12 mouse cellular contexts compared by ENCODE assay signal in the genomic region with DNA sequence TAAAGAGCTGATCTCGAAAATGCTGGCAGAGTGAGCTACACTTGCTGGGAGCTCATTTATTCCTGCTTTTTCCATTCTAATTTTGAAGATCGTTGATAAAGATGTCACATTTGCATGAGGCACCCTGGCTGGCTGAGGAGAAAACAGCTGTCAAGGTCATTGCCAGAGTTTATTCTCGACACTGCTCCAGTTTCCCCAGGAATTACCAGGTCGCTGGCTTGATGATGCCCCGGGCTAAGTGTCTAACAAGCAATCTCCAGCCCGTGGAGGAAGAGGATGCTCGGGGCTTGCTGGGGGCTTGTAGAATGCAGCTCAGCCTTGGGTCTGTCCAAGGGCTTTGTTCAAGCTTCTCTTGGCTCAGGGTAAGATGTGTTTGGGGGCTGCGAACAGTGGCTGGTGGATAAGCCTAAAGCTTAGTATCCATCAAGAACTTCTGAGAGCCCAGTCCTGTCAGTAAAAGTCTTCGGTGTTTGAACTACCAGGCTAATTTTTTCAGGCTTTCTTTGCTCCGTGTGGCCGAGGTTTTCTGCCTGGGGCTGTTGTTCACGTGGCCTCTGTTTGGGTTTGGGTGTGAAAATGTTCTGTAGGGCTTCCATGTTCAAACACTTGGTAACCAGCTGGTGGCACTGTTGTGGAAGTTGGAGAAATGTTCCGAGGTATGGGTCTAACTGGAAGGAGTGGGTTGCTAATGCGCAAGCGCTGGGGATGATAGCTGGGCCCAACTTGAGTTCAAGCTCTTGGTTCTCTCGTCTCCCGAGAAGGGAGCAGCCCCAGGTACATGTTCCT. TPM values are rescaled to one million over a fixed set of nuclear protein-coding genes. Genes with fewer than 3 reads are reported as not detected.
DNase-seq lines count a peak whose midpoint lies in the region; ATAC-seq and TF ChIP-seq lines count a peak whose summit lies in the region.
"Had no signal": no experiment of that assay in that cellular context is flagged by ENCODE, and none has a peak within 500 bp of the region (broad histone marks: within the 10 kb centered on the region; RNA-seq: fewer than 3 reads in every experiment).

No protein-coding gene starts in this region.

- no peaks in the 10 kb centered on the region for H3K36me3 ChIP-seq in kidney, postnatal 0 days (ENCODE audit: insufficient read depth, low read length)
- H3K36me3 ChIP-seq in kidney, embryonic 16.5 days (ENCODE audit: insufficient read depth, low read length) = no peaks in the 10 kb centered on the region
- H3K36me3 ChIP-seq in testis, adult 2 months (ENCODE audit: control insufficient read depth, insufficient read depth, low read length) = no peaks in the 10 kb centered on the region

- no peaks in the 10 kb centered on the region for H3K27me3 ChIP-seq in kidney, postnatal 0 days (ENCODE audit: insufficient read depth, low read length)
- no peaks in the 10 kb centered on the region for H3K27me3 ChIP-seq in kidney, embryonic 16.5 days (ENCODE audit: insufficient read depth, low read length)
- no peaks in the 10 kb centered on the region for H3K27me3 ChIP-seq in testis, adult 2 months (ENCODE audit: control insufficient read depth, insufficient read depth, low read length)
- H3K27me3 ChIP-seq: Patski had no signal

- no peak for TF ChIP-seq POLR2A in testis, adult 2 months (IDR thresholded peaks at IDR 0.05; ENCODE audit: control insufficient read depth, low read depth, low read length)

- H3K27ac ChIP-seq in kidney, postnatal 0 days = 0 out of 2 replicates have a peak overlapping the region, but pooled peaks have one; percentile 15
- H3K27ac ChIP-seq in kidney, embryonic 16.5 days (ENCODE audit: low read length) = no peak overlapping the region
- H3K27ac ChIP-seq in testis, adult 2 months (ENCODE audit: control insufficient read depth, insufficient read depth, low read depth, low read length) = 0 out of 2 replicates have a peak overlapping the region, but pooled peaks have one; percentile 6

- H3K9me3 ChIP-seq in kidney, postnatal 0 days (replicated peaks; ENCODE audit: low read length) = no peaks in the 10 kb centered on the region
- H3K9me3 ChIP-seq in kidney, embryonic 16.5 days (ENCODE audit: low read length) = no peaks in the 10 kb centered on the region

- H3K4me2 ChIP-seq in kidney, postnatal 0 days (ENCODE audit: low read length) = no peak overlapping the region
- no peak overlapping the region for H3K4me2 ChIP-seq in kidney, embryonic 16.5 days (replicated peaks; ENCODE audit: low read depth, low read length)
- H3K4me2 ChIP-seq: lung, embryonic 14.5 days had no signal

- WGBS in kidney, postnatal 0 days = 67% methylated on average over 17 of the region's 17 CpGs
- 61% methylated on average over 17 of the region's 17 CpGs for WGBS in kidney, embryonic 16.5 days

- H3K9ac ChIP-seq in kidney, postnatal 0 days (ENCODE audit: low read depth, low read length) = no peak overlapping the region
- no peak overlapping the region; the same call in 1 of the 2 replicates for H3K9ac ChIP-seq in kidney, embryonic 16.5 days (replicated peaks; ENCODE audit: low read length)
- H3K9ac ChIP-seq: lung, embryonic 14.5 days had no signal

- TF ChIP-seq CTCF in kidney, postnatal 0 days (IDR thresholded peaks at IDR 0.05; ENCODE audit: low read depth) = peak; percentile 42; the same call in 1 of the 2 replicates
- no peak for TF ChIP-seq CTCF in testis, adult 2 months (IDR thresholded peaks at IDR 0.05; ENCODE audit: control insufficient read depth, insufficient read depth, insufficient replicate concordance, low read depth, low read length)

- no peak overlapping the region for H3K4me3 ChIP-seq in kidney, postnatal 0 days (replicated peaks; ENCODE audit: low read depth, low read length)
- no peak overlapping the region for H3K4me3 ChIP-seq in kidney, embryonic 16.5 days (ENCODE audit: low read length)
- H3K4me3 ChIP-seq in testis, adult 2 months (ENCODE audit: control insufficient read depth, low read depth, low read length) = no peak overlapping the region

- H3K4me1 ChIP-seq in kidney, postnatal 0 days (replicated peaks; ENCODE audit: insufficient read depth, low read length) = peaks cover 9% of the 10 kb centered on the region; the same call in 1 of the 2 replicates
- H3K4me1 ChIP-seq in kidney, embryonic 16.5 days (ENCODE audit: insufficient read depth, low read length) = peaks cover 41% of the 10 kb centered on the region
- no peaks in the 10 kb centered on the region for H3K4me1 ChIP-seq in testis, adult 2 months (ENCODE audit: control insufficient read depth, insufficient read depth, low read length)

- ATAC-seq in frontal cortex, adult (ENCODE audit: low TSS enrichment) = peak; percentile 32
- ATAC-seq in kidney, postnatal 0 days (replicated peaks; ENCODE audit: low FRiP score, low read depth) = no peak
- no peak for ATAC-seq in kidney, embryonic 16.5 days (ENCODE audit: low FRiP score, low TSS enrichment)
- ATAC-seq: Patski had no signal

- DNase-seq in frontal cortex, postnatal 25 days (ENCODE audit: low spot score in 2 of 2) = no peak
- no peak for DNase-seq in kidney, postnatal 0 days (ENCODE audit: low spot score)
- no peak for DNase-seq in testis, postnatal 14 days (ENCODE audit: low spot score)
- DNase-seq in adrenal gland, postnatal 10 days = no peak
- DNase-seq in urinary bladder, adult 2 months (ENCODE audit: low spot score) = no peak
- DNase-seq: gastrocnemius, postnatal 14 days; kidney, adult 9 months; lung, embryonic 14.5 days had no signal

RNA-seq across cellular contexts. Expression of a gene that starts 44.2 kb away (rescaled TPM):
- polyA plus RNA-seq in kidney, postnatal 0 days (2015; fragmentation: Nextera tagmentation; extraction: Ambion mirVana) = 0.09 and 0.18 TPM in 2 replicates
- 0.25 and 0.50 TPM in 2 replicates for polyA plus RNA-seq in kidney, embryonic 16.5 days (2015; fragmentation: Nextera tagmentation; extraction: Ambion mirVana)
- 5.3 and 5.4 TPM in 2 replicates for polyA plus RNA-seq in testis, adult 2 months (2012; rRNA removed)
- total RNA-seq in adrenal gland, postnatal 10 days (2021) = under 1 TPM in 1 of 2 experiments, not detected in 1; 0.15 TPM
- 0.14 and 0.24 TPM in 2 replicates for polyA plus RNA-seq in urinary bladder, adult 2 months (2012; rRNA removed)
- total RNA-seq: gastrocnemius, postnatal 14 days had no signal
- polyA plus RNA-seq: Patski had no signal
